Mouse (Mus musculus): ENCODE measurements around the gene Ccdc146. TPM values are rescaled to one million over a fixed set of nuclear protein-coding genes. Genes with fewer than 3 reads are reported as not detected.
"Not testable (repeated sequence)": the region's sequence is repeated elsewhere in the genome, so short reads cannot be mapped to it uniquely, and the experiment has no call there.

The Ccdc146 gene
- polyA plus RNA-seq, 1 experiment = not detected

- 82% methylated on average over 12 of the region's 12 CpGs for WGBS
- TF ChIP-seq CTCF (IDR thresholded peaks at IDR 0.05; ENCODE audit: extremely low read depth, insufficient read length, insufficient replicate concordance, low read depth, low read length) (no peak), POLR2A (IDR thresholded peaks at IDR 0.05; ENCODE audit: low read depth, low read length) (no peak)
Measured at GRCm38 (mm10) chr5:21283356-21284062, 141.0 kb downstream of the Ccdc146 start.

DNA sequence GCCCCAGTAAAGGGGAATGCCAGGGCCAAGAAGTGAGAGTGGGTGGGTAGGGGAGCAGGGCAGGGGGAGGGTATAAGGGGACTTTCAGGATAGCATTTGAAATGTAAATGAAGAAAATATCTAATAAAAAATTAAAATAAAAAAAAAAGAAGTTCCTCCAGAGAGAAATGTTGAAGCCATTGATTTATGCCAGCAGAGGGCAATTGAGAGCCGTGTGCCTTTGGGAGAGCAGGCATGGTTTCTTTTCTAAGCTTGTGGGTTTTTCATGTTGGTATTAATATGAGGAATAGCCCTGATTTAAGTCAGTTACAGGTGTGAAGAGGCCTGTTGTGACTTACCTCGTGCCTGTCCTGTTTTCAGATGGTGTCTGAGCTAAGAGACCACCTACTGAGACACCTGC is 146.8 kb downstream of the Ccdc146 start:
- not testable (repeated sequence) for H3K4me1 ChIP-seq (ENCODE audit: control insufficient read depth, insufficient read depth, insufficient read length, low read length); H3K27me3 ChIP-seq (ENCODE audit: control insufficient read depth, insufficient read depth, low read length); H3K36me3 ChIP-seq (ENCODE audit: control insufficient read depth, insufficient read depth, low read length); H3K4me3 ChIP-seq (ENCODE audit: low read depth, low read length); H3K27ac ChIP-seq (ENCODE audit: insufficient read depth, low read depth, low read length)
- 39% methylated on average over 2 of the region's 2 CpGs for WGBS

More at GRCm38 (mm10) chr5:21283356-21284062, 141.0 kb downstream of the Ccdc146 start:
- Histone ChIP-seq H3K36me3 (ENCODE audit: control insufficient read depth, insufficient read depth, low read length) (0 out of 2 replicates have a peak, but pooled peaks cover 1% of the 10 kb centered on the region), H3K4me1 (ENCODE audit: control insufficient read depth, insufficient read depth, insufficient read length, low read length) (no peaks in the 10 kb centered on the region), H3K27me3 (ENCODE audit: control insufficient read depth, insufficient read depth, low read length) (no peaks in the 10 kb centered on the region), H3K4me3 (ENCODE audit: low read depth, low read length) (no peak overlapping the region), H3K27ac (ENCODE audit: insufficient read depth, low read depth, low read length) (no peak overlapping the region)

- H3K27ac ChIP-seq (ENCODE audit: insufficient read depth, low read depth, low read length) = peak overlapping the region; percentile 4; the same call in 1 of the 2 replicates
- H3K27me3 ChIP-seq (ENCODE audit: control insufficient read depth, insufficient read depth, low read length) = no peaks in the 10 kb centered on the region
- H3K36me3 ChIP-seq (ENCODE audit: control insufficient read depth, insufficient read depth, low read length) = no peaks in the 10 kb centered on the region
- WGBS = 61% methylated on average over 9 of the region's 9 CpGs
- no peaks in the 10 kb centered on the region for H3K4me1 ChIP-seq (ENCODE audit: control insufficient read depth, insufficient read depth, insufficient read length, low read length)
- no peak overlapping the region for H3K4me3 ChIP-seq (ENCODE audit: low read depth, low read length)
- TF ChIP-seq POLR2A (IDR thresholded peaks at IDR 0.05; ENCODE audit: low read depth, low read length) (no peak), CTCF (IDR thresholded peaks at IDR 0.05; ENCODE audit: extremely low read depth, insufficient read length, insufficient replicate concordance, low read depth, low read length) (no peak)
Measured at GRCm38 (mm10) chr5:21271386-21272354, 152.8 kb downstream of the Ccdc146 start.

DNA sequence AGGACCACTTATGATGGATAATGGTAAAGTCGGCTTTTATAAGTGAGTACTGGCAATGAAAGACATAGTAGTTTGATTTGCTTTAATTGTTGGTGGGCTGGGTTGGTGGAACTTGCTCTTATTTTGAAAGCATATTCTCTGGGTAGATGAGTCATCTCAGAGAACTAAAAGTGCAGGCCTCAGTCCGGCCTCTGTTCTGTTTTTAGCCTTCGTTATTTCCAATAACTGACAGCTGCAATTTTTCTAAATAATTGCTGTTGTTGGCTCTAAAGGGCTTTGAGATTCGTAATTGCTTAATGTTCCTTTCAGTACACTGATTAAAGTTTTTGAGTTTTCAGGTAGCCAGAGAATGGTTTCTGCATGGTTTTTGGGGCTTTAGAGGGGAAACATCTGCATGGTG is 153.7 kb downstream of the Ccdc146 start:
- peak overlapping the region; percentile 4; the same call in 1 of the 2 replicates for H3K27ac ChIP-seq (ENCODE audit: insufficient read depth, low read depth, low read length)
- no peak for TF ChIP-seq CTCF (IDR thresholded peaks at IDR 0.05; ENCODE audit: extremely low read depth, insufficient read length, insufficient replicate concordance, low read depth, low read length)
- TF ChIP-seq POLR2A (IDR thresholded peaks at IDR 0.05; ENCODE audit: low read depth, low read length) = no peak
- 67% methylated on average over 4 of the region's 4 CpGs for WGBS

GRCm38 (mm10) chr5:21269446-21269845 is 155.0 kb downstream of the Ccdc146 start:
- no peaks in the 10 kb centered on the region for H3K4me1 ChIP-seq (ENCODE audit: control insufficient read depth, insufficient read depth, insufficient read length, low read length)
- no peak overlapping the region for H3K4me3 ChIP-seq (ENCODE audit: low read depth, low read length)
- H3K27ac ChIP-seq (ENCODE audit: insufficient read depth, low read depth, low read length) = no peak overlapping the region
- no peak for TF ChIP-seq POLR2A (IDR thresholded peaks at IDR 0.05; ENCODE audit: low read depth, low read length)
- TF ChIP-seq CTCF (IDR thresholded peaks at IDR 0.05; ENCODE audit: extremely low read depth, insufficient read length, insufficient replicate concordance, low read depth, low read length) = no peak
- no peaks in the 10 kb centered on the region for H3K36me3 ChIP-seq (ENCODE audit: control insufficient read depth, insufficient read depth, low read length)
- no peaks in the 10 kb centered on the region for H3K27me3 ChIP-seq (ENCODE audit: control insufficient read depth, insufficient read depth, low read length)
- WGBS = 79% methylated on average over 5 of the region's 5 CpGs

More for the DNA sequence above, 153.7 kb downstream of the Ccdc146 start:
- Histone ChIP-seq H3K4me1 (ENCODE audit: control insufficient read depth, insufficient read depth, insufficient read length, low read length) (no peaks in the 10 kb centered on the region), H3K27me3 (ENCODE audit: control insufficient read depth, insufficient read depth, low read length) (no peaks in the 10 kb centered on the region), H3K36me3 (ENCODE audit: control insufficient read depth, insufficient read depth, low read length) (no peaks in the 10 kb centered on the region), H3K4me3 (ENCODE audit: low read depth, low read length) (no peak overlapping the region)

DNA sequence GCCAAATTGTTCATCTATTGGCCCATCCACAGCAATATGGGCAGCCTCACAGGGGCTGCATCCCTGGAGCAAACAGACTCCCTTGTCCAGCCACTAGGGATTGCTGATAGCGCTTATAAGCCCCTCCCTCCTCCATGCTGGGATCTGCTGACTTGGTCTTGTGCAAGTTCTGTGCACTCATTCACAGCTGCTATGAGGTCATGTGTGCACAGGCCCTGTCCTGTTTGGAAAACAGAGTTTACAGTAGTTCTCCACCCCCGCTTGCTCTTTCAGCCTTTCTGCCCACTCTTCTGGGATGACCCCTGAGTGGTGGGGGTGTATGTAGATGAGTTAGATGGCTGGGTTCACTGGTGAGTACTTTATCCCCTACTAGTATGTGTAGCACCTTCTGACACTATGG is 157.4 kb downstream of the Ccdc146 start:
- WGBS = 73% methylated on average over 2 of the region's 2 CpGs

DNA sequence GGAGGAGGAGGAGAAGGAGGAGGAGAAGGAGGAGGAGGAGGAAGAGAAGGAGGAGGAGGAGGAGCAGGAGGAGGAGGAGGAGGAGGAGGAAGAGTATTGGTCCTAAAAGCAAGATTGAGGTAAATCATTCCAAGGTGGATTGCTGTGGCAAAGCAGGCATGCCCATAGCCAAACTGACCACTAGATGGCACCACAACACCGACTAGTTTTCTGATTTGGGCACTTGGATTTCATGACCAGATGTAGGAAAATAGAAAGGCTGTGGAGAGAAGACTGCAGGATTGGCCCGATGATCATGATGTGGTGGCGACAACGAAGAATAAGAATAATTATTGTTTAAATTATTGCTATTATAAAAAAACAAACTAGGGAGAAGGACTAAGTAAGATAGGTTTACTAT is 159.4 kb downstream of the Ccdc146 start:
- 12% methylated on average over 4 of the region's 4 CpGs for WGBS
- TF ChIP-seq POLR2A (IDR thresholded peaks at IDR 0.05; ENCODE audit: low read depth, low read length) = no peak
- TF ChIP-seq CTCF (IDR thresholded peaks at IDR 0.05; ENCODE audit: extremely low read depth, insufficient read length, insufficient replicate concordance, low read depth, low read length) = peak; percentile 63; the same call in 1 of the 2 replicates
- Histone ChIP-seq H3K4me1 (ENCODE audit: control insufficient read depth, insufficient read depth, insufficient read length, low read length) (no peaks in the 10 kb centered on the region), H3K27me3 (ENCODE audit: control insufficient read depth, insufficient read depth, low read length) (no peaks in the 10 kb centered on the region), H3K27ac (ENCODE audit: insufficient read depth, low read depth, low read length) (no peak overlapping the region), H3K36me3 (ENCODE audit: control insufficient read depth, insufficient read depth, low read length) (no peaks in the 10 kb centered on the region), H3K4me3 (ENCODE audit: low read depth, low read length) (no peak overlapping the region)

More for the DNA sequence above, 157.4 kb downstream of the Ccdc146 start:
- H3K27ac ChIP-seq (ENCODE audit: insufficient read depth, low read depth, low read length) = no peak overlapping the region
- TF ChIP-seq POLR2A (IDR thresholded peaks at IDR 0.05; ENCODE audit: low read depth, low read length) = no peak
- TF ChIP-seq CTCF (IDR thresholded peaks at IDR 0.05; ENCODE audit: extremely low read depth, insufficient read length, insufficient replicate concordance, low read depth, low read length) = no peak
- no peak overlapping the region for H3K4me3 ChIP-seq (ENCODE audit: low read depth, low read length)
- no peaks in the 10 kb centered on the region for H3K4me1 ChIP-seq (ENCODE audit: control insufficient read depth, insufficient read depth, insufficient read length, low read length)
- no peaks in the 10 kb centered on the region for H3K36me3 ChIP-seq (ENCODE audit: control insufficient read depth, insufficient read depth, low read length)
- H3K27me3 ChIP-seq (ENCODE audit: control insufficient read depth, insufficient read depth, low read length) = no peaks in the 10 kb centered on the region
